ENCODE assay signal across 10 mouse cellular contexts in genomic region chr5:135872996-135873395, GRCm38 (mm10). TPM values are rescaled to one million over a fixed set of nuclear protein-coding genes. Genes with fewer than 3 reads are reported as not detected.
A peak's percentile ranks its signal among the peaks of the same experiment; 100 is the strongest.
DNase-seq lines count a peak whose midpoint lies in the region; ATAC-seq lines count a peak whose summit lies in the region.
"Had no signal": no experiment of that assay in that cellular context is flagged by ENCODE, and none has a peak within 500 bp of the region (broad histone marks: within the 10 kb centered on the region; RNA-seq: fewer than 3 reads in every experiment).

No protein-coding gene starts in this region.

- 16% methylated on average over 16 of the region's 16 CpGs for WGBS in heart, embryonic 13.5 days
- WGBS in limb, embryonic 10.5 days, result 19% methylated on average over 16 of the region's 16 CpGs

- DNase-seq in heart, postnatal 14 days, result no peak
- peak; percentile 29 for DNase-seq in CD4-positive, CD25-positive, alpha-beta regulatory T cell, adult 2 months (ENCODE audit: low read depth, low spot score)
- DNase-seq in ZHBTc4 (ENCODE audit: low read depth, low spot score), result peak; percentile 72
- DNase-seq in limb, embryonic 10.5 days (ENCODE audit: low spot score), result no peak
- DNase-seq in urinary bladder, adult 2 months (ENCODE audit: low spot score), result no peak
- no peak for DNase-seq in layer of hippocampus, postnatal 36 days
- no peak for DNase-seq in cerebellum, adult 11-12 months
- DNase-seq: lung, postnatal 10 days had no signal

- peak overlapping the region; percentile 67 for H3K9ac ChIP-seq in heart, embryonic 13.5 days

- H3K27me3 ChIP-seq in heart, embryonic 13.5 days (replicated peaks), result peaks cover 60% of the 10 kb centered on the region
- peaks cover 71% of the 10 kb centered on the region for H3K27me3 ChIP-seq in limb, embryonic 10.5 days (ENCODE audit: low read depth, poor library complexity, severe bottlenecking)
- H3K27me3 ChIP-seq: CH12.LX had no signal

- no peaks in the 10 kb centered on the region for H3K9me3 ChIP-seq in heart, embryonic 13.5 days
- H3K9me3 ChIP-seq in limb, embryonic 10.5 days (replicated peaks), result no peaks in the 10 kb centered on the region

- 0 out of 2 replicates have a peak overlapping the region, but pooled peaks have one; percentile 13 for H3K4me3 ChIP-seq in heart, embryonic 13.5 days
- H3K4me3 ChIP-seq in limb, embryonic 10.5 days, result peak overlapping the region; percentile 19; the same call in 1 of the 2 replicates

- intact Hi-C loops in heart, postnatal 14 days (cut with DNase I), result no loop called here

- no peak for ATAC-seq in heart, embryonic 13.5 days (ENCODE audit: extremely low read depth, insufficient number of reproducible peaks, low FRiP score, low TSS enrichment)

- H3K4me2 ChIP-seq in heart, embryonic 13.5 days, result peak overlapping the region; percentile 53

- no peaks in the 10 kb centered on the region for H3K36me3 ChIP-seq in heart, embryonic 13.5 days
- no peaks in the 10 kb centered on the region for H3K36me3 ChIP-seq in limb, embryonic 10.5 days

- peaks cover 23% of the 10 kb centered on the region for H3K4me1 ChIP-seq in heart, embryonic 13.5 days
- H3K4me1 ChIP-seq in limb, embryonic 10.5 days, result peaks cover 28% of the 10 kb centered on the region

- no peak overlapping the region for H3K27ac ChIP-seq in heart, embryonic 13.5 days (replicated peaks)
- 0 out of 2 replicates have a peak overlapping the region, but pooled peaks have one; percentile 10 for H3K27ac ChIP-seq in limb, embryonic 10.5 days

RNA-seq across cellular contexts. Expression of gene Hspb1, which starts 14.7 kb away (rescaled TPM):
- 863 and 944 TPM in 2 replicates for polyA plus RNA-seq in heart, embryonic 13.5 days (2015; fragmentation: Nextera tagmentation; extraction: Ambion mirVana)
- 100 to 1,000 TPM; 271 to 306 TPM for total RNA-seq in heart, postnatal 14 days (2021)
- 34.0 and 34.8 TPM in 2 replicates for polyA plus RNA-seq in limb, embryonic 10.5 days (2016; fragmentation: Nextera tagmentation; extraction: Ambion mirVana)
- 816 and 846 TPM in 2 replicates for polyA plus RNA-seq in urinary bladder, adult 2 months (2012; rRNA removed)
- 10 to 100 TPM; 19.2 to 28.1 TPM for total RNA-seq in layer of hippocampus, postnatal 36 days (2021)

Comparison
In these comparisons a context has a peak if more than half of its experiments do, and no peak if none do; other contexts are left out.
1. DNase-seq: peak in CD4-positive, CD25-positive, alpha-beta regulatory T cell, adult 2 months (single experiment) and ZHBTc4 (single experiment); none in heart, postnatal 14 days (0 of 2), limb, embryonic 10.5 days (single experiment), urinary bladder, adult 2 months (single experiment), layer of hippocampus, postnatal 36 days (0 of 2) and cerebellum, adult 11-12 months (single experiment).
2. RNA of gene Hspb1, which starts 14.7 kb away (polyA plus RNA-seq): 863 to 944 TPM in heart, embryonic 13.5 days and 816 to 846 TPM in urinary bladder, adult 2 months; 34.0 to 34.8 TPM in limb, embryonic 10.5 days; every median in the first group is over 10 times any median in the second.